Mouse (Mus musculus) lung, postnatal 0 days (tissue): Measurements from ENCODE around the gene Smyd5. TPM values are rescaled to one million over a fixed set of nuclear protein-coding genes. Genes with fewer than 3 reads are reported as not detected.

Experiments used
- ATAC-seq: fragments of 200-750 bp; cut with Nextera tagmentation; 2 replicates; pipeline ENCODE4 v1.8.0; 2017; ENCODE audit warnings: moderate library complexity
- DNase-seq: peaks from one replicate; pipeline ENCODE4 v3.0.0-alpha.2; 2016; ENCODE audit warnings: low spot score
- H3K27ac ChIP-seq: fragments of 300-500 bp; sonication (generic); 2 replicates; pipeline ENCODE4 v1.5.1; 2014; ENCODE audit warnings: antibody characterized with exemption, mild to moderate bottlenecking, low read length, mixed read lengths
- H3K27me3 ChIP-seq: fragments of 300-500 bp; sonication (generic); replicated peaks from 2 replicates; pipeline ENCODE4 v1.6.1; 2014; ENCODE audit warnings: low read length, mixed read lengths; ENCODE audit not compliant: insufficient read depth
- H3K36me3 ChIP-seq: fragments of 300-500 bp; sonication (generic); 2 replicates; pipeline ENCODE4 v1.6.1; 2014; ENCODE audit warnings: low read length, mixed read lengths; ENCODE audit not compliant: insufficient read depth
- H3K4me1 ChIP-seq: fragments of 300-500 bp; sonication (generic); 2 replicates; pipeline ENCODE4 v1.6.1; 2014; ENCODE audit warnings: antibody characterized with exemption, low read depth, low read length, mixed read lengths; ENCODE audit not compliant: insufficient read depth
- H3K4me2 ChIP-seq: fragments of 300-500 bp; sonication (generic); replicated peaks from 2 replicates; pipeline ENCODE4 v1.6.1; 2014; ENCODE audit warnings: low read depth, mild to moderate bottlenecking, low read length, moderate library complexity, mixed read lengths
- H3K4me3 ChIP-seq: fragments of 300-500 bp; sonication (generic); 2 replicates; pipeline ENCODE4 v1.5.1; 2014; ENCODE audit warnings: low read depth, low read length
- H3K9ac ChIP-seq: fragments of 300-500 bp; sonication (generic); replicated peaks from 2 replicates; pipeline ENCODE4 v1.6.1; 2014; ENCODE audit warnings: low read depth, mild to moderate bottlenecking
- H3K9me3 ChIP-seq: fragments of 300-500 bp; sonication (generic); 2 replicates; pipeline ENCODE4 v1.6.1; 2016; ENCODE audit warnings: low read length, mixed read lengths
- CTCF ChIP-seq: IDR thresholded peaks from 2 replicates; pipeline ENCODE4 v1.5.1; 2016; ENCODE audit warnings: antibody characterized with exemption, mild to moderate bottlenecking
- EP300 ChIP-seq: IDR thresholded peaks from 2 replicates; pipeline ENCODE4 v1.6.1; 2016; ENCODE audit warnings: antibody characterized with exemption, mild to moderate bottlenecking, control low read depth
- WGBS: fragments of 180-500 bp; shearing (Covaris S2); extraction: QIAGEN DNeasy Blood & Tissue Kit; methylation state at CpG from one replicate; pipeline ENCODE4 v1.1.7; 2014; 5-methylcytosine and 5-hydroxymethylcytosine counted together
- polyA plus RNA-seq: library from polyadenylated mRNA; unstranded; fragments of >200 nt; fragmentation: Nextera tagmentation; extraction: Ambion mirVana; gene quantifications from 2 replicates; pipeline ENCODE4 v1.2.1, GENCODE M21; 2015

The Smyd5 gene
- polyA plus RNA-seq, 1 experiment from 2014 or later: 13.3 TPM

GRCm38 (mm10) chr6:85479979-85480378, 48.2 kb downstream of the Smyd5 start:
- DNase-seq (no peak), ATAC-seq (no peak)
- Histone ChIP-seq H3K36me3 (no peaks in the 10 kb centered on the region), H3K27ac (no peak overlapping the region), H3K4me2 (no peak overlapping the region), H3K9ac (no peak overlapping the region), H3K27me3 (peaks cover 15% of the 10 kb centered on the region), H3K4me1 (no peaks in the 10 kb centered on the region), H3K4me3 (no peak overlapping the region), H3K9me3 (no peaks in the 10 kb centered on the region)
- no peak for TF ChIP-seq CTCF
- TF ChIP-seq EP300: no peak
- WGBS: 76% methylated on average over 5 of the region's 5 CpGs

GRCm38 (mm10) chr6:85480685-85481084, 48.9 kb downstream of the Smyd5 start:
- no peaks in the 10 kb centered on the region for H3K9me3 ChIP-seq
- no peak overlapping the region for H3K4me2 ChIP-seq
- WGBS: 56% methylated on average over 16 of the region's 16 CpGs
- DNase-seq: no peak
- H3K4me1 ChIP-seq: no peaks in the 10 kb centered on the region
- H3K27ac ChIP-seq: no peak overlapping the region
- no peak overlapping the region for H3K4me3 ChIP-seq
- H3K36me3 ChIP-seq: no peaks in the 10 kb centered on the region
- ATAC-seq: no peak
- TF ChIP-seq CTCF (no peak), EP300 (no peak)
- peaks cover 16% of the 10 kb centered on the region for H3K27me3 ChIP-seq
- H3K9ac ChIP-seq: no peak overlapping the region

DNA sequence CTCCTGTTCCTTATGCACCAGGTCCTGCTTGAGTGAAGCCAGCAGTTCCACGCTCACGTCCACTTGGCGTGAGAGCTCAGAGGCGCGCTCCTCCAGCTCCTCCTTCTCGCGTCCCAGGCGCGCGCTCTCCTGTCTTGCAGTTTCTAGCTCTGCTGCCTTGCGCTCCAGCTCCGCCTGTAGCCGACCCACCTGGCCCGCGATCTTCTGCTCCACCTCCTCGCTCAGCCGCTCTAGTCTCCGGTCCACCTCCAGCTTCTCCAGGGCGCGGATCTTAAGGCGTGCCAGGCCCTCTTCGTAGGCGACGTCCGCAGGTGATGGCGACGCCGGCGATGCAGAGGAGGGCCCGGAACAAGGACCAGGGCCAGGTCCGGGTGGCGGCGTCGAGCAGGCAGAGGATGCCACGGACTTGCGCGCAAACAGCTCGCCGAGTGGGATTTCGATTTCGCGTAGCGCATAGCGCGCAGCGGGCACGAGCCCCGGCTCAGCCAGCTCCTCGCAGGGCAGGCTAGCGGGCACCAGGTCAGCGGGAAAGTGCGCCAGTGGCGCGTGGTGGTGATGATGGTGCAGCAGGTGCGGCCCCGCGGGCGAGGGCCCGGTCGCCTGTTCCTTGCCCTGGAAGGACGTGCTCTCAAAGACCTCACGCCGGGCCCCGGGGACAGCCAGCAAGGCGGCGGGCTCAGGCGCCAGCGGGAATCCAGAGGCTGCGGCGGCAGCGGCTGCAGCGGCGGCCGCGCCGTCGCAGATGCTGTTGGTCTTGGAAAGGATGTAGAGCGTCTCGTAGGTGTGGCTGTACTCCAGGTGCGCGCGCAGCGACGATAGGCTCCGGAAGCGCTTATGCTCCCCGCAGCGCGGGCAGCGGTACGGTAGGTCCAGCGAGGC, 52.3 kb downstream of the Smyd5 start:
- peaks cover 16% of the 10 kb centered on the region for H3K27me3 ChIP-seq
- TF ChIP-seq CTCF (no peak), EP300 (no peak)
- H3K36me3 ChIP-seq: no peaks in the 10 kb centered on the region
- DNase-seq (no peak), ATAC-seq (no peak; the same call in 1 of the 2 replicates)
- WGBS: 2% methylated on average over 75 of the region's 92 CpGs
- H3K4me2 ChIP-seq: peak overlapping the region; percentile 48
- no peaks in the 10 kb centered on the region for H3K4me1 ChIP-seq
- H3K9me3 ChIP-seq: no peaks in the 10 kb centered on the region
- H3K9ac ChIP-seq: no peak overlapping the region
- H3K27ac ChIP-seq: no peak overlapping the region
- peak overlapping the region; percentile 23 for H3K4me3 ChIP-seq

DNA sequence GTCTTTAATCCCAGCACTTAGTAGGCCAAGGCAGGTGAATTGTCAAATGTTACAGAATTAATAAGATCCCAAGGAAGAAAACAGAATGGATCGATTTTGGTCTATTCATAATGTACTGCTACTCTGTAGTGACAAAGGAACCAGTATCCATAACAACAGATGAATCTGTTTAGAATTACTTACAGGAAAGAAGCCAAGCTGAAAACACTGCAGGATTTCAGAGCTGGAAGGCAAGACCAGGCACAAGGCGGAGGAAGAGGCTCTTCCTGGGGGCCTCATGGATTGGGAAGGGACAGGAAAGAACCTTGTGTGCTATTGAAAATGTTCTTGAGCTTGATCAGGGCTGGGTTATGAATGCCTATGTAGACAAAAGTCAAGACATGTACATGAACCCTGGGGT, 53.9 kb downstream of the Smyd5 start:
- Histone ChIP-seq H3K4me2 (no peak overlapping the region), H3K27me3 (peaks cover 16% of the 10 kb centered on the region), H3K9me3 (no peaks in the 10 kb centered on the region), H3K9ac (no peak overlapping the region), H3K36me3 (no peaks in the 10 kb centered on the region), H3K27ac (no peak overlapping the region), H3K4me1 (no peaks in the 10 kb centered on the region), H3K4me3 (no peak overlapping the region)
- ATAC-seq (no peak), DNase-seq (no peak)
- TF ChIP-seq CTCF (no peak), EP300 (no peak)
- WGBS: 73% methylated on average over 2 of the region's 2 CpGs

DNA sequence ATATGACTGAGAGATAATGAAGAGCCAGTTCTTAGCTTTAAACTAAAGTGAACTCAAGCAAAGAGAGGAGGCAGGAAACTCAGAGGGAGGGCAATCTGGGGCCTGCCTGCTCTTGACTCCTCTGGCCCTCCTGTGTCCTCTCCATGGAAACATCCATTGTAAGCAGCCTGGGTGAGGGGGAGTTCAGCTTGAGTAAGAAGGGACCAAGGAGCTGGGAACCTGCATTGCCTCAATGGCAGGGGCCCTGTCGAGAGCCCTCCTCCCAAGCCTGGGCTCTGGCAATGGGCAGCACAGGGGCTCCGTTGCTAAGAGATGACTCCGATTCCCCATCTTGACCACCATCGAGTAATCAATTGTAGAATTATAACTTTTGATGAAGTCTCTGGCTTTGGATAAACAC, 56.7 kb downstream of the Smyd5 start:
- Histone ChIP-seq H3K27me3 (peaks cover 16% of the 10 kb centered on the region), H3K4me3 (no peak overlapping the region), H3K27ac (no peak overlapping the region), H3K4me1 (no peaks in the 10 kb centered on the region), H3K9ac (no peak overlapping the region), H3K36me3 (no peaks in the 10 kb centered on the region), H3K9me3 (no peaks in the 10 kb centered on the region), H3K4me2 (no peak overlapping the region)
- DNase-seq (no peak), ATAC-seq (no peak)
- 76% methylated on average over 4 of the region's 4 CpGs for WGBS
- TF ChIP-seq CTCF (no peak), EP300 (no peak)

DNA sequence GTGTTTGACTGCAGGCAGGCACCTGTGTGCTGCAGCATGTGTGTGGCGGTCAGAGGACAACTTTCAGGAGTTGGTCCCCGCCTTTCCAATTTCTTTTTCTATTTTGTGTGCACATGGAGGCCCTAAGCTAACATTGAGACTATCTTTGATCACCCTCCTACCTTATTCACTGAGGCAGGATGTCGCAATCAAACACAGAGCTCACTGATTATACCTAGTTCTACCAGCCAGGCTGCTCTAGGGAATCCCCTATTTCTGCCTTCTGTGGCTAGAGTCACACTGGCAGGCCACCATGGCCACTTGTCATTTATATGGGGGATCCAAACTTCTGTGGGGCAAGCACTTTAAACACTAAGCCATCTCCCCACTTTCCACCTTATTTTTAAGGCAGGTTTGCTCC, 57.9 kb downstream of the Smyd5 start:
- H3K4me2 ChIP-seq: no peak overlapping the region
- H3K36me3 ChIP-seq: no peaks in the 10 kb centered on the region
- H3K9ac ChIP-seq: no peak overlapping the region
- H3K27ac ChIP-seq: no peak overlapping the region
- 68% methylated on average over 3 of the region's 3 CpGs for WGBS
- DNase-seq: no peak
- TF ChIP-seq EP300: no peak
- no peak for TF ChIP-seq CTCF
- H3K4me1 ChIP-seq: no peaks in the 10 kb centered on the region
- H3K4me3 ChIP-seq: no peak overlapping the region
- 0 out of 2 replicates have a peak, but pooled peaks cover 4% of the 10 kb centered on the region for H3K27me3 ChIP-seq
- no peak for ATAC-seq
- no peaks in the 10 kb centered on the region for H3K9me3 ChIP-seq
